Mouse (Mus musculus) lung, postnatal 14 days (tissue): ENCODE results near the gene Vmn1r107.
"Not testable (repeated sequence)": the region's sequence is repeated elsewhere in the genome, so short reads cannot be mapped to it uniquely, and the experiment has no call there.

ENCODE experiments used
- DNase-seq: peaks from one replicate; pipeline ENCODE4 v3.0.0; 2021

Vmn1r107 gene

GRCm38 (mm10) chr7:20668618-20669017 is at the start of gene Vmn1r107:
Gene Vmn1r107, plus strand, starts transcription at chr7:20668918.
- DNase-seq, result not testable (repeated sequence)

DNA sequence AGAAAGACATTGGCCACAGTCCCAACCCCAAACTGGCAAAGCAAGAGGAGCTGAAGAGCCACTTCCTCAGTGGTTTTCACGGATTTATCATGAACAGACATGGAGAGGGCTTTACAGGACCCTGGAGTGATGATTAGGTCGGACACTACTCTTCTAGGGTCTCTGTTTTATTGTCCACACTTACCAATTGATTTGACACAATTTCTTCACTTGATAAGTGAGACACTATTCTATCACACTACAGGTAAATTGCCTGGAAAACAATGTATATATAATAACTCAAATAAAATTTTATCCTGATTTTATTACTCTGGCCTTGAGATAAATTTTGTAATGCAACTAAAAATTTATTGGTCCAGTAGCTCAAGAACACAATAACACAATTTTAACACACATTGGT is 34.4 kb downstream of the Vmn1r107 start, which contains the start of gene Vmn1r111:
Vmn1r111 (minus strand) TSS at position 101 of the 400 bp plus-strand sequence.
- DNase-seq, result not testable (repeated sequence)
